Mouse (Mus musculus) liver, adult 2 months (tissue): ENCODE measurements around the gene Eepd1.

ENCODE experiments used
- CTCF ChIP-seq: fragments of 200-500 bp; IDR thresholded peaks from 2 replicates; pipeline ENCODE4 v1.5.1; 2011; ENCODE audit warnings: low read depth, low read length, control low read depth
- POLR2A ChIP-seq: fragments of 200-500 bp; IDR thresholded peaks from 2 replicates; pipeline ENCODE4 v1.6.1; 2011; ENCODE audit warnings: low read length, control low read depth; ENCODE audit not compliant: insufficient read depth; ENCODE audit errors: extremely low read depth

DNA sequence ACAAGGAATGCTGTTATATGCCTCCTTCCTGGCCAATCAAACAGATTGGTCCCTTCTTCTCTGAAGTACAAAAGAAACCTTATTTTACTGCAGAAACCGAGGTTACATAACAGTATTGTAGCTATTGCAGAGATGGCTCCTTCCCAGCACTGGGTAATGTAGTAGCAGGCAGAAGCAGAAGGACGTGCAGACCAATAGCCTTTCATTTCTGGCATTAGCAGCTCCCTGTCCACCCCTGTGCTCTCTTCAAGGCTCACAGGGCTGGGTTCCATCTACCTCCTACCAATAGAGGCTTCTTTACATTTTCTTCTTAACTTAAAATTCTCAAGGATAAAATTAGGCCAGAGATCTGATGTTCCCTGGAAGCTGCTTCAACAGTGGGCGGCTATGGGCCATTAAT is 38.3 kb upstream of the Eepd1 start:
- TF ChIP-seq POLR2A (no peak), CTCF (no peak)
